Mouse (Mus musculus): ENCODE data around the gene Eif5.

- TF ChIP-seq POLR2A (IDR thresholded peaks at IDR 0.05; ENCODE audit: low read depth, low read length), result no peak
- TF ChIP-seq CTCF (IDR thresholded peaks at IDR 0.05; ENCODE audit: extremely low read depth, insufficient read depth, insufficient read length, insufficient replicate concordance), result no peak
These were observed 46.6 kb downstream of the Eif5 start for GRCm38 (mm10) chr12:111584401-111584800.
